Mouse (Mus musculus) heart, adult 9 months (tissue): ENCODE data around the gene Mapkapk2.

Experiments
- DNase-seq, 2 experiments: peaks; one replicate each; pipeline ENCODE4 v3.0.0; 2022; ENCODE audit warnings: low spot score in 2 of 2

Gene Mapkapk2

GRCm38 (mm10) chr1:131083122-131083521, 14.5 kb downstream of the Mapkapk2 start:
- DNase-seq: no peak

GRCm38 (mm10) chr1:131080686-131081085, 16.9 kb downstream of the Mapkapk2 start:
- DNase-seq: no peak

GRCm38 (mm10) chr1:131079762-131080161, 17.9 kb downstream of the Mapkapk2 start:
- DNase-seq: no peak

GRCm38 (mm10) chr1:131078761-131079330, 18.8 kb downstream of the Mapkapk2 start:
- no peak for DNase-seq

- DNase-seq: no peak
Observed at GRCm38 (mm10) chr1:131075098-131075791, 22.4 kb downstream of the Mapkapk2 start.

- DNase-seq: no peak
Observed at GRCm38 (mm10) chr1:131074524-131074938, 23.1 kb downstream of the Mapkapk2 start.

- DNase-seq: no peak
Observed at GRCm38 (mm10) chr1:131072376-131072990, 25.1 kb downstream of the Mapkapk2 start.

GRCm38 (mm10) chr1:131069010-131069409, 28.6 kb downstream of the Mapkapk2 start:
- no peak for DNase-seq

- DNase-seq: no peak
Observed at GRCm38 (mm10) chr1:131068011-131068727, 29.5 kb downstream of the Mapkapk2 start.

GRCm38 (mm10) chr1:131064202-131064601, 33.4 kb downstream of the Mapkapk2 start:
- no peak for DNase-seq

GRCm38 (mm10) chr1:131062821-131063220, 34.8 kb downstream of the Mapkapk2 start:
- peak in 1 of 2 experiments; percentile 56 for DNase-seq

- no peak for DNase-seq
Observed at GRCm38 (mm10) chr1:131061740-131062254, 35.8 kb downstream of the Mapkapk2 start.

GRCm38 (mm10) chr1:131060290-131061253, 37.1 kb downstream of the Mapkapk2 start:
- DNase-seq: peak; percentile 47 to 64

- DNase-seq: no peak
Observed at GRCm38 (mm10) chr1:131059841-131060240, 37.8 kb downstream of the Mapkapk2 start.

GRCm38 (mm10) chr1:131059411-131059810, 38.2 kb downstream of the Mapkapk2 start:
- DNase-seq: no peak

- DNase-seq: no peak
Observed at GRCm38 (mm10) chr1:131058431-131058830, 39.2 kb downstream of the Mapkapk2 start.

- DNase-seq: no peak
Observed at GRCm38 (mm10) chr1:131054251-131054650, 43.4 kb downstream of the Mapkapk2 start.

GRCm38 (mm10) chr1:131053656-131054055, 44.0 kb downstream of the Mapkapk2 start:
- no peak for DNase-seq

- DNase-seq: peak; percentile 60 to 61
Observed at GRCm38 (mm10) chr1:131053239-131053638, 44.4 kb downstream of the Mapkapk2 start.

GRCm38 (mm10) chr1:131051073-131051472, 46.6 kb downstream of the Mapkapk2 start:
- no peak for DNase-seq

- no peak for DNase-seq
Observed at GRCm38 (mm10) chr1:131050617-131051016, 47.0 kb downstream of the Mapkapk2 start.
